Mouse (Mus musculus) inflammation-experienced regulatory T-cells, adult 16 weeks (primary cell): Measurements from ENCODE around the gene Mkks. TPM values are rescaled to one million over a fixed set of nuclear protein-coding genes. Genes with fewer than 3 reads are reported as not detected.

Experiments used
- polyA plus RNA-seq: library from polyadenylated mRNA; unstranded; fragments of 100-300 nt; shearing (Covaris generic); gene quantifications from one replicate; pipeline ENCODE4 v1.2.1, GENCODE M21; 2017

The Mkks gene
- 26.9 TPM for polyA plus RNA-seq

GRCm38 (mm10) chr2:136891068-136891950, at the start of gene Mkks, which contains the start of the genes Slx4ip and AL731706.1:
Gene Mkks, minus strand, starts transcription at chr2:136891389.
Gene Slx4ip, plus strand, starts transcription at chr2:136891218.
Gene AL731706.1, minus strand, starts transcription at chr2:136891389.

GRCm38 (mm10) chr2:136885579-136885978, 5.6 kb downstream of the Mkks start, which contains the start of gene AL731706.2:
Gene AL731706.2, minus strand, starts transcription at chr2:136885679.

Other genes with a start within 250 kb of the Mkks start
- gene Snap25, start 177.9 kb downstream of the Mkks start, polyA plus RNA-seq: not detected
- gene AL731706.2, start 5.7 kb downstream of the Mkks start, polyA plus RNA-seq: 14.5 TPM
- 5.9 TPM for gene Slx4ip, start 171 bp downstream of the Mkks start, polyA plus RNA-seq
- 4.4 TPM for gene AL731706.1, start within 50 bp of the Mkks start, polyA plus RNA-seq
- 0.10 TPM for gene Jag1, start 225.3 kb upstream of the Mkks start, polyA plus RNA-seq